Mouse (Mus musculus) kidney, adult 2 months (tissue): Measurements from ENCODE around the gene Hist1h4h.

Source experiments
- CTCF ChIP-seq: fragments of 200-500 bp; conservative IDR thresholded peaks from 2 replicates; pipeline ENCODE4 v1.5.1; 2011; ENCODE audit warnings: low read depth, mild to moderate bottlenecking, control low read depth, low read length, moderate library complexity, mixed read lengths; ENCODE audit not compliant: insufficient read depth, insufficient read length
- POLR2A ChIP-seq: fragments of 200-500 bp; IDR thresholded peaks from one replicate; pipeline ENCODE4 v1.6.1; 2011; ENCODE audit warnings: low read depth, low read length, control low read depth

GRCm38 (mm10) chr13:23537006-23537710 lies 6.3 kb downstream of the Hist1h4h start:
- TF ChIP-seq POLR2A (no peak), CTCF (no peak)
